ENCODE assay signal across 8 mouse cellular contexts in genomic region chr4:123411006-123411731, GRCm38 (mm10).
DNase-seq lines count a peak whose midpoint lies in the region; ATAC-seq and TF ChIP-seq lines count a peak whose summit lies in the region.

No protein-coding gene starts in this region.

- peak overlapping the region; percentile 86 for H3K9ac ChIP-seq in forebrain, embryonic 16.5 days (replicated peaks; ENCODE audit: low read depth, low read length)
- peak overlapping the region; percentile 84 for H3K9ac ChIP-seq in neural tube, embryonic 14.5 days (replicated peaks; ENCODE audit: low read depth, low read length)

- H3K4me2 ChIP-seq in forebrain, embryonic 16.5 days (ENCODE audit: low read length), result peak overlapping the region; percentile 94
- H3K4me2 ChIP-seq in neural tube, embryonic 14.5 days (ENCODE audit: low read depth, low read length), result peak overlapping the region; percentile 88

- H3K27ac ChIP-seq in forebrain, embryonic 16.5 days (ENCODE audit: low read length), result peak overlapping the region; percentile 90
- peak overlapping the region; percentile 87 for H3K27ac ChIP-seq in neural tube, embryonic 14.5 days (ENCODE audit: low read depth, low read length)

- no peaks in the 10 kb centered on the region for H3K27me3 ChIP-seq in forebrain, embryonic 16.5 days (replicated peaks; ENCODE audit: control insufficient read depth, insufficient read depth, low read length)
- H3K27me3 ChIP-seq in neural tube, embryonic 14.5 days (ENCODE audit: control insufficient read depth, insufficient read depth, low read length), result no peaks in the 10 kb centered on the region

- H3K9me3 ChIP-seq in forebrain, embryonic 16.5 days (ENCODE audit: control insufficient read depth, low read length), result no peaks in the 10 kb centered on the region
- no peaks in the 10 kb centered on the region for H3K9me3 ChIP-seq in neural tube, embryonic 14.5 days (ENCODE audit: control insufficient read depth, low read length)

- TF ChIP-seq POLR2A in lung, adult 2 months (IDR thresholded peaks at IDR 0.05; ENCODE audit: borderline replicate concordance, extremely low read depth, low read depth, low read length), result no peak

- peak overlapping the region; percentile 88 for H3K4me3 ChIP-seq in forebrain, embryonic 16.5 days (replicated peaks; ENCODE audit: low read length)
- H3K4me3 ChIP-seq in lung, adult 2 months (replicated peaks; ENCODE audit: extremely low read depth, low read depth, low read length), result peak overlapping the region; percentile 90
- H3K4me3 ChIP-seq in neural tube, embryonic 14.5 days (ENCODE audit: low read depth, low read length), result peak overlapping the region; percentile 60

- H3K4me1 ChIP-seq in forebrain, embryonic 16.5 days (replicated peaks; ENCODE audit: control insufficient read depth, insufficient read depth, low read length), result peaks cover 59% of the 10 kb centered on the region
- peaks cover 37% of the 10 kb centered on the region for H3K4me1 ChIP-seq in lung, adult 2 months (ENCODE audit: control insufficient read depth, insufficient read depth, low read length)
- peaks cover 47% of the 10 kb centered on the region for H3K4me1 ChIP-seq in neural tube, embryonic 14.5 days (ENCODE audit: control insufficient read depth, insufficient read depth, low read length)

- 2% methylated on average over 36 of the region's 36 CpGs for WGBS in forebrain, embryonic 16.5 days
- WGBS in lung, adult 2 months, result 2% methylated on average over 36 of the region's 36 CpGs
- WGBS in neural tube, embryonic 14.5 days, result 3% methylated on average over 35 of the region's 36 CpGs

- TF ChIP-seq CTCF in lung, adult 2 months (IDR thresholded peaks at IDR 0.05; ENCODE audit: insufficient read depth, low read length), result no peak

- H3K36me3 ChIP-seq in forebrain, embryonic 16.5 days (ENCODE audit: control insufficient read depth, insufficient read depth), result no peaks in the 10 kb centered on the region
- H3K36me3 ChIP-seq in neural tube, embryonic 14.5 days (ENCODE audit: control insufficient read depth, insufficient read depth, low read length), result no peaks in the 10 kb centered on the region

- ATAC-seq in forebrain, embryonic 16.5 days, result peak; percentile 48; the same call in 1 of the 2 replicates
- peak; percentile 29 for ATAC-seq in inflammation-experienced regulatory T-cells, adult 6 months
- ATAC-seq in neural tube, embryonic 14.5 days (ENCODE audit: low read depth), result no peak; the same call in 1 of the 2 replicates

- peak; percentile 29 for DNase-seq in thymus, postnatal 0 days (ENCODE audit: low spot score)
- no peak for DNase-seq in thymus, postnatal 14 days
- peak; percentile 37 for DNase-seq in cerebellum, adult 11-12 months
- DNase-seq in lung, adult 2 months, result peak; percentile 67
- DNase-seq in c-Kit-positive CD71-positive TER-119-positive erythroid progenitor cells, embryonic 14.5 days (ENCODE audit: low spot score), result no peak

Comparison
In these comparisons a context has a peak if more than half of its experiments do, and no peak if none do; other contexts are left out.
1. DNase-seq: peak in thymus, postnatal 0 days (single experiment), cerebellum, adult 11-12 months (single experiment) and lung, adult 2 months (single experiment); none in thymus, postnatal 14 days (single experiment) and c-Kit-positive CD71-positive TER-119-positive erythroid progenitor cells, embryonic 14.5 days (single experiment).
2. Peak in every context shown above with its lines, with median percentiles within 50 percentile points of each other: H3K4me3 ChIP-seq.